Mouse (Mus musculus): ENCODE measurements around the gene Sdha. TPM values are rescaled to one million over a fixed set of nuclear protein-coding genes. Genes with fewer than 3 reads are reported as not detected.

Gene Sdha
- total RNA-seq, 2 experiments from 2014 or later, result 600 to 778 TPM

- no peak overlapping the region for H3K27ac ChIP-seq
- intact Hi-C loops (cut with DNase I), result no loop called here
- H3K4me3 ChIP-seq, result no peak overlapping the region
- no peak for TF ChIP-seq CTCF (IDR thresholded peaks at IDR 0.05)
- no peak for DNase-seq
These were observed 6.4 kb upstream of the Sdha start for GRCm38 (mm10) chr13:74356491-74356890.

- no peak for TF ChIP-seq CTCF (IDR thresholded peaks at IDR 0.05)
- no peak for DNase-seq
- intact Hi-C loops (cut with DNase I), result loop anchor here (5.0 kb wide), 1 partner anchor 33 kb away; the partner anchor contains the start of gene Pdcd6
- peak overlapping the region; percentile 100 for H3K27ac ChIP-seq
- peak overlapping the region; percentile 72 for H3K4me3 ChIP-seq
These were observed 391 bp upstream of the Sdha start for GRCm38 (mm10) chr13:74350435-74350906.

GRCm38 (mm10) chr13:74341036-74341435, 9.0 kb downstream of the Sdha start:
- TF ChIP-seq CTCF (IDR thresholded peaks at IDR 0.05), result peak; percentile 76
- Histone ChIP-seq H3K4me3 (no peak overlapping the region), H3K27ac (no peak overlapping the region)
- intact Hi-C loops (cut with DNase I), result loop anchor here (2.0 to 10.0 kb wide), 2 partner anchors 154 to 194 kb away; partner anchors contain the start of gene Zfp825
- peak; percentile 30 for DNase-seq

- DNase-seq, result no peak
- intact Hi-C loops (cut with DNase I), result no loop called here
- Histone ChIP-seq H3K4me3 (no peak overlapping the region), H3K27ac (no peak overlapping the region)
- TF ChIP-seq CTCF (IDR thresholded peaks at IDR 0.05), result no peak
These were observed 20.8 kb downstream of the Sdha start for GRCm38 (mm10) chr13:74329321-74329720.

- intact Hi-C loops (cut with DNase I), result loop anchor here (5.0 kb wide), 1 partner anchor 35 kb away; the partner anchor contains the start of genes Ccdc127 and Sdha
- peak; percentile 96 for DNase-seq
- peak within 1 kb of the TSS; percentile 88 for H3K4me3 ChIP-seq
- peak within 1 kb of the TSS; percentile 88 for H3K27ac ChIP-seq
- no peak for TF ChIP-seq CTCF (IDR thresholded peaks at IDR 0.05)
These were observed 32.8 kb downstream of the Sdha start, which contains the start of gene Pdcd6 for GRCm38 (mm10) chr13:74317170-74317849. TSS of gene Pdcd6 (minus strand) at chr13:74317580.

- TF ChIP-seq CTCF (IDR thresholded peaks at IDR 0.05), result no peak
- DNase-seq, result no peak
- intact Hi-C loops (cut with DNase I), result loop anchor here (5.0 kb wide), 1 partner anchor 36 kb away; the partner anchor contains the start of genes Ccdc127 and Sdha
- Histone ChIP-seq H3K4me3 (peak overlapping the region; percentile 88), H3K27ac (peak overlapping the region; percentile 88)
These were observed 33.3 kb downstream of the Sdha start for GRCm38 (mm10) chr13:74316789-74317169.

- H3K27ac ChIP-seq, result peak overlapping the region; percentile 88
- DNase-seq, result no peak
- no peak for TF ChIP-seq CTCF (IDR thresholded peaks at IDR 0.05)
- peak overlapping the region; percentile 88 for H3K4me3 ChIP-seq
- intact Hi-C loops (cut with DNase I), result loop anchor here (5.0 kb wide), 1 partner anchor 36 kb away; the partner anchor contains the start of genes Ccdc127 and Sdha
These were observed 33.7 kb downstream of the Sdha start for GRCm38 (mm10) chr13:74316386-74316785.

- no peak for TF ChIP-seq CTCF (IDR thresholded peaks at IDR 0.05)
- intact Hi-C loops (cut with DNase I), result loop anchor here (5.0 kb wide), 1 partner anchor 38 kb away; the partner anchor contains the start of genes Ccdc127 and Sdha
These were observed 35.5 kb downstream of the Sdha start for GRCm38 (mm10) chr13:74314616-74315015.

GRCm38 (mm10) chr13:74305780-74306179, 44.3 kb downstream of the Sdha start:
- intact Hi-C loops (cut with DNase I), result no loop called here
- H3K27ac ChIP-seq, result no peak overlapping the region
- TF ChIP-seq CTCF (IDR thresholded peaks at IDR 0.05), result no peak
- no peak overlapping the region for H3K4me3 ChIP-seq
- no peak for DNase-seq

More at GRCm38 (mm10) chr13:74314616-74315015, 35.5 kb downstream of the Sdha start:
- DNase-seq, result no peak
- H3K27ac ChIP-seq, result no peak overlapping the region
- no peak overlapping the region for H3K4me3 ChIP-seq

GRCm38 (mm10) chr13:74305380-74305779, 44.7 kb downstream of the Sdha start:
- Histone ChIP-seq H3K27ac (no peak overlapping the region), H3K4me3 (no peak overlapping the region)
- intact Hi-C loops (cut with DNase I), result no loop called here
- DNase-seq, result no peak
- TF ChIP-seq CTCF (IDR thresholded peaks at IDR 0.05), result no peak

- Histone ChIP-seq H3K4me3 (no peak overlapping the region), H3K27ac (no peak overlapping the region)
- DNase-seq, result no peak
- TF ChIP-seq CTCF (IDR thresholded peaks at IDR 0.05), result peak; percentile 12; the same call in 1 of the 2 replicates
- intact Hi-C loops (cut with DNase I), result loop anchor here (5.0 kb wide), 3 partner anchors 95 to 470 kb away; partner anchors contain the start of gene Exoc3
These were observed 47.7 kb downstream of the Sdha start for GRCm38 (mm10) chr13:74302050-74303037.

GRCm38 (mm10) chr13:74301607-74301984, 48.5 kb downstream of the Sdha start:
- Histone ChIP-seq H3K4me3 (no peak overlapping the region), H3K27ac (no peak overlapping the region)
- no peak for DNase-seq
- TF ChIP-seq CTCF (IDR thresholded peaks at IDR 0.05), result no peak
- intact Hi-C loops (cut with DNase I), result loop anchor here (1.0 to 5.0 kb wide), 5 partner anchors 94 to 469 kb away; partner anchors contain the start of gene Exoc3
